Comparison of ENCODE assay signal across 11 mouse cellular contexts in genomic region chr6:88971729-88972128, GRCm38 (mm10).
DNase-seq lines count a peak whose midpoint lies in the region; ATAC-seq and TF ChIP-seq lines count a peak whose summit lies in the region.
"Had no signal": no experiment of that assay in that cellular context is flagged by ENCODE, and none has a peak within 500 bp of the region (broad histone marks: within the 10 kb centered on the region; RNA-seq: fewer than 3 reads in every experiment).

No protein-coding gene starts in this region.

- H3K36me3 ChIP-seq in kidney, embryonic 15.5 days, result no peaks in the 10 kb centered on the region
- H3K36me3 ChIP-seq in hindbrain, embryonic 13.5 days, result no peaks in the 10 kb centered on the region
- no peaks in the 10 kb centered on the region for H3K36me3 ChIP-seq in midbrain, embryonic 11.5 days (ENCODE audit: control insufficient read depth, insufficient read depth, low read length)
- no peaks in the 10 kb centered on the region for H3K36me3 ChIP-seq in intestine, embryonic 15.5 days
- H3K36me3 ChIP-seq: stomach, embryonic 15.5 days had no signal

- H3K4me1 ChIP-seq in kidney, embryonic 15.5 days, result peaks cover 23% of the 10 kb centered on the region
- H3K4me1 ChIP-seq in hindbrain, embryonic 13.5 days (replicated peaks), result peaks cover 84% of the 10 kb centered on the region
- H3K4me1 ChIP-seq in midbrain, embryonic 11.5 days (ENCODE audit: control insufficient read depth, insufficient read depth, low read length), result peaks cover 59% of the 10 kb centered on the region
- H3K4me1 ChIP-seq in intestine, embryonic 15.5 days (replicated peaks), result no peaks in the 10 kb centered on the region
- H3K4me1 ChIP-seq in lung, adult 2 months (ENCODE audit: control insufficient read depth, insufficient read depth, low read length), result no peaks in the 10 kb centered on the region
- H3K4me1 ChIP-seq: stomach, embryonic 15.5 days had no signal

- no peak overlapping the region for H3K9ac ChIP-seq in kidney, embryonic 15.5 days
- 0 out of 2 replicates have a peak overlapping the region, but pooled peaks have one; percentile 49 for H3K9ac ChIP-seq in hindbrain, embryonic 13.5 days
- peak overlapping the region; percentile 39 for H3K9ac ChIP-seq in midbrain, embryonic 11.5 days (ENCODE audit: low read length)
- H3K9ac ChIP-seq in intestine, embryonic 15.5 days, result no peak overlapping the region
- H3K9ac ChIP-seq: liver, embryonic 14.5 days; stomach, embryonic 15.5 days had no signal

- H3K4me3 ChIP-seq in kidney, embryonic 15.5 days (replicated peaks), result no peak overlapping the region
- no peak overlapping the region for H3K4me3 ChIP-seq in hindbrain, embryonic 13.5 days
- no peak overlapping the region for H3K4me3 ChIP-seq in midbrain, embryonic 11.5 days (ENCODE audit: low read depth, low read length)
- H3K4me3 ChIP-seq in intestine, embryonic 15.5 days (replicated peaks), result no peak overlapping the region
- H3K4me3 ChIP-seq in lung, adult 2 months (replicated peaks; ENCODE audit: extremely low read depth, low read depth, low read length), result no peak overlapping the region
- H3K4me3 ChIP-seq: erythroblast, embryonic 14.5 days; stomach, embryonic 15.5 days had no signal

- H3K27me3 ChIP-seq in kidney, embryonic 15.5 days, result peaks cover 20% of the 10 kb centered on the region
- H3K27me3 ChIP-seq in hindbrain, embryonic 13.5 days, result 0 out of 2 replicates have a peak, but pooled peaks cover 28% of the 10 kb centered on the region
- no peaks in the 10 kb centered on the region for H3K27me3 ChIP-seq in midbrain, embryonic 11.5 days (ENCODE audit: control insufficient read depth, insufficient read depth, low read length)
- H3K27me3 ChIP-seq in intestine, embryonic 15.5 days (replicated peaks), result no peaks in the 10 kb centered on the region
- H3K27me3 ChIP-seq: stomach, embryonic 15.5 days had no signal

- H3K4me2 ChIP-seq in kidney, embryonic 15.5 days, result no peak overlapping the region
- H3K4me2 ChIP-seq in hindbrain, embryonic 13.5 days, result no peak overlapping the region
- H3K4me2 ChIP-seq in midbrain, embryonic 11.5 days, result no peak overlapping the region
- H3K4me2 ChIP-seq in intestine, embryonic 15.5 days (replicated peaks), result no peak overlapping the region
- H3K4me2 ChIP-seq: stomach, embryonic 15.5 days had no signal

- no peak for TF ChIP-seq CTCF in lung, adult 2 months (IDR thresholded peaks at IDR 0.05; ENCODE audit: insufficient read depth, low read length)

- H3K9me3 ChIP-seq in kidney, embryonic 15.5 days (replicated peaks), result no peaks in the 10 kb centered on the region
- no peaks in the 10 kb centered on the region for H3K9me3 ChIP-seq in hindbrain, embryonic 13.5 days
- H3K9me3 ChIP-seq in midbrain, embryonic 11.5 days (ENCODE audit: control insufficient read depth, low read length), result no peaks in the 10 kb centered on the region
- H3K9me3 ChIP-seq in intestine, embryonic 15.5 days, result no peaks in the 10 kb centered on the region
- H3K9me3 ChIP-seq: stomach, embryonic 15.5 days had no signal

- 19% methylated on average over 9 of the region's 9 CpGs for WGBS in kidney, embryonic 15.5 days
- WGBS in hindbrain, embryonic 13.5 days, result 4% methylated on average over 9 of the region's 9 CpGs
- WGBS in midbrain, embryonic 11.5 days, result 8% methylated on average over 9 of the region's 9 CpGs
- 41% methylated on average over 9 of the region's 9 CpGs for WGBS in intestine, embryonic 15.5 days
- WGBS in lung, adult 2 months, result 48% methylated on average over 9 of the region's 9 CpGs

- peak; percentile 31; the same call in 1 of the 2 replicates for ATAC-seq in kidney, embryonic 15.5 days (replicated peaks; ENCODE audit: low FRiP score)
- no peak for ATAC-seq in hindbrain, embryonic 13.5 days (ENCODE audit: low FRiP score)
- ATAC-seq in midbrain, embryonic 11.5 days (ENCODE audit: low FRiP score), result no peak
- no peak for ATAC-seq in intestine, embryonic 15.5 days

- no peak for DNase-seq in kidney, adult 8-10 months
- DNase-seq in cerebellum, adult 9-10 months, result peak; percentile 46
- DNase-seq in midbrain, embryonic 11.5 days (ENCODE audit: low spot score, missing footprints), result peak; percentile 86
- DNase-seq in spleen, postnatal 14 days (ENCODE audit: low spot score in 2 of 2), result no peak
- no peak for DNase-seq in lung, adult 2 months

- H3K27ac ChIP-seq in kidney, embryonic 15.5 days, result no peak overlapping the region
- H3K27ac ChIP-seq in hindbrain, embryonic 13.5 days, result peak overlapping the region; percentile 55
- peak overlapping the region; percentile 45 for H3K27ac ChIP-seq in midbrain, embryonic 11.5 days (ENCODE audit: low read depth, low read length)
- no peak overlapping the region for H3K27ac ChIP-seq in intestine, embryonic 15.5 days
- H3K27ac ChIP-seq: liver, embryonic 14.5 days; stomach, embryonic 15.5 days had no signal

- no peak for TF ChIP-seq POLR2A in lung, adult 2 months (IDR thresholded peaks at IDR 0.05; ENCODE audit: borderline replicate concordance, extremely low read depth, low read depth, low read length)

Comparison
In these comparisons a context has a peak if more than half of its experiments do, and no peak if none do; other contexts are left out.
1. H3K27ac ChIP-seq: peak in hindbrain, embryonic 13.5 days (single experiment) and midbrain, embryonic 11.5 days (single experiment); none in kidney, embryonic 15.5 days (single experiment) and intestine, embryonic 15.5 days (single experiment).
2. H3K9ac ChIP-seq: peak in hindbrain, embryonic 13.5 days (single experiment) and midbrain, embryonic 11.5 days (single experiment); none in kidney, embryonic 15.5 days (single experiment) and intestine, embryonic 15.5 days (single experiment).
3. DNase-seq: peak in cerebellum, adult 9-10 months (single experiment) and midbrain, embryonic 11.5 days (single experiment); none in kidney, adult 8-10 months (0 of 2), spleen, postnatal 14 days (0 of 2) and lung, adult 2 months (single experiment).